Mouse (Mus musculus) kidney, postnatal 4 days (tissue): Measurements from ENCODE around the gene Mtmr4.

Experiments used
- DNase-seq, 2 experiments: peaks; one replicate each; pipeline ENCODE4 v3.0.0; 2021; ENCODE audit warnings: mixed read lengths in 2 of 2

Mtmr4 gene

GRCm38 (mm10) chr11:87581933-87582710 lies 9.8 kb upstream of the Mtmr4 start:
- DNase-seq, result no peak

- no peak for DNase-seq
Observed at GRCm38 (mm10) chr11:87583291-87584034, 8.5 kb upstream of the Mtmr4 start.

GRCm38 (mm10) chr11:87584711-87585505 lies 7.1 kb upstream of the Mtmr4 start:
- peak; percentile 64 to 77 for DNase-seq

- no peak for DNase-seq
Observed at GRCm38 (mm10) chr11:87587211-87587874, 4.6 kb upstream of the Mtmr4 start.

GRCm38 (mm10) chr11:87589605-87590004 lies 2.4 kb upstream of the Mtmr4 start:
- no peak for DNase-seq

GRCm38 (mm10) chr11:87590841-87591525 lies 979 bp upstream of the Mtmr4 start:
- DNase-seq, result peak; percentile 42 to 65

- no peak for DNase-seq
Observed at GRCm38 (mm10) chr11:87592354-87592695, 363 bp downstream of the Mtmr4 start.

GRCm38 (mm10) chr11:87592713-87593598 lies 994 bp downstream of the Mtmr4 start:
- peak in 1 of 2 experiments; percentile 55 for DNase-seq

- peak; percentile 88 to 92 for DNase-seq
Observed at GRCm38 (mm10) chr11:87595327-87595841, 3.4 kb downstream of the Mtmr4 start.

- DNase-seq, result peak; percentile 33 to 49
Observed at GRCm38 (mm10) chr11:87595976-87596375, 4.0 kb downstream of the Mtmr4 start.

GRCm38 (mm10) chr11:87596492-87596891 lies 4.5 kb downstream of the Mtmr4 start:
- peak in 1 of 2 experiments; percentile 19 for DNase-seq

GRCm38 (mm10) chr11:87597061-87597460 lies 5.1 kb downstream of the Mtmr4 start:
- DNase-seq, result peak in 1 of 2 experiments; percentile 2

GRCm38 (mm10) chr11:87599395-87600089 lies 7.6 kb downstream of the Mtmr4 start:
- DNase-seq, result no peak

- DNase-seq, result peak in 1 of 2 experiments; percentile 0
Observed at GRCm38 (mm10) chr11:87600322-87600853, 8.4 kb downstream of the Mtmr4 start.

- DNase-seq, result peak in 1 of 2 experiments; percentile 0
Observed at GRCm38 (mm10) chr11:87602234-87602633, 10.3 kb downstream of the Mtmr4 start.

GRCm38 (mm10) chr11:87603571-87603970 lies 11.6 kb downstream of the Mtmr4 start:
- DNase-seq, result no peak

- no peak for DNase-seq
Observed at GRCm38 (mm10) chr11:87609264-87609663, 17.3 kb downstream of the Mtmr4 start.

- no peak for DNase-seq
Observed at GRCm38 (mm10) chr11:87611547-87611946, 19.6 kb downstream of the Mtmr4 start.

- DNase-seq, result no peak
Observed at GRCm38 (mm10) chr11:87613972-87614371, 22.0 kb downstream of the Mtmr4 start.

GRCm38 (mm10) chr11:87615551-87615950 lies 23.6 kb downstream of the Mtmr4 start:
- no peak for DNase-seq
